18 mouse cellular contexts compared by ENCODE assay signal in genomic region chr10:84424374-84424773, GRCm38 (mm10). TPM values are rescaled to one million over a fixed set of nuclear protein-coding genes. Genes with fewer than 3 reads are reported as not detected.
DNase-seq lines count a peak whose midpoint lies in the region; ATAC-seq and TF ChIP-seq lines count a peak whose summit lies in the region.
"Had no signal": no experiment of that assay in that cellular context is flagged by ENCODE, and none has a peak within 500 bp of the region (broad histone marks: within the 10 kb centered on the region; RNA-seq: fewer than 3 reads in every experiment).

No protein-coding gene starts in this region.

- H3K9ac ChIP-seq in liver, embryonic 13.5 days, result no peak overlapping the region
- H3K9ac ChIP-seq: forebrain, postnatal 0 days; hindbrain, embryonic 15.5 days had no signal

- no peak for TF ChIP-seq POLR2A in kidney, adult 2 months (IDR thresholded peaks at IDR 0.05; ENCODE audit: low read depth, low read length)
- no peak for TF ChIP-seq POLR2A in bone marrow, adult 2 months (IDR thresholded peaks at IDR 0.05; ENCODE audit: borderline replicate concordance, control insufficient read depth, low read depth, low read length)

- peak; percentile 47 for ATAC-seq in liver, embryonic 13.5 days (ENCODE audit: low read depth)
- ATAC-seq: forebrain, postnatal 0 days; intestine, postnatal 0 days had no signal

- peak overlapping the region; percentile 51; the same call in 1 of the 2 replicates for H3K27ac ChIP-seq in gastrocnemius, adult 2 months
- peak overlapping the region; percentile 63 for H3K27ac ChIP-seq in kidney, adult 2 months (ENCODE audit: insufficient read depth, low read depth, low read length)
- 0 out of 2 replicates have a peak overlapping the region, but pooled peaks have one; percentile 1 for H3K27ac ChIP-seq in bone marrow, adult 2 months (ENCODE audit: control insufficient read depth, insufficient read depth, low read depth, low read length, poor library complexity)
- H3K27ac ChIP-seq in liver, embryonic 13.5 days, result no peak overlapping the region
- H3K27ac ChIP-seq: hindbrain, embryonic 15.5 days; macrophage had no signal

- H3K4me2 ChIP-seq in liver, embryonic 13.5 days, result no peak overlapping the region
- H3K4me2 ChIP-seq: hindbrain, embryonic 15.5 days had no signal

- H3K4me3 ChIP-seq in gastrocnemius, adult 2 months, result no peak overlapping the region
- H3K4me3 ChIP-seq in kidney, adult 2 months (ENCODE audit: insufficient read depth, low read depth, low read length), result no peak overlapping the region
- no peak overlapping the region for H3K4me3 ChIP-seq in bone marrow, adult 2 months (replicated peaks; ENCODE audit: control insufficient read depth, low read depth, low read length)
- H3K4me3 ChIP-seq in liver, embryonic 13.5 days (replicated peaks), result no peak overlapping the region
- H3K4me3 ChIP-seq: erythroblast, embryonic 14.5 days; hindbrain, embryonic 15.5 days had no signal

- no peaks in the 10 kb centered on the region for H3K36me3 ChIP-seq in kidney, adult 2 months (ENCODE audit: control insufficient read depth, insufficient read depth, low read length)
- no peaks in the 10 kb centered on the region for H3K36me3 ChIP-seq in liver, embryonic 13.5 days

- WGBS in kidney, adult 2 months, result 36% methylated on average over 7 of the region's 7 CpGs
- 59% methylated on average over 7 of the region's 7 CpGs for WGBS in bone marrow, adult 2 months
- 59% methylated on average over 7 of the region's 7 CpGs for WGBS in liver, embryonic 13.5 days (ENCODE audit: insufficient replicate concordance)

- TF ChIP-seq CTCF in gastrocnemius, adult 2 months (IDR thresholded peaks at IDR 0.05), result no peak
- no peak for TF ChIP-seq CTCF in kidney, adult 2 months (conservative IDR thresholded peaks at IDR 0.05; ENCODE audit: insufficient read depth, insufficient read length, low read depth, low read length)
- TF ChIP-seq CTCF in bone marrow, adult 2 months (IDR thresholded peaks at IDR 0.05; ENCODE audit: control insufficient read depth, insufficient read depth, low read length), result no peak

- no peaks in the 10 kb centered on the region for H3K27me3 ChIP-seq in kidney, adult 2 months (replicated peaks; ENCODE audit: control insufficient read depth, insufficient read depth, low read length)
- H3K27me3 ChIP-seq in liver, embryonic 13.5 days, result no peaks in the 10 kb centered on the region
- H3K27me3 ChIP-seq: hindbrain, embryonic 15.5 days had no signal

- intact Hi-C loops in gastrocnemius, adult 2 months (cut with DNase I), result no loop called here

- no peak for DNase-seq in gastrocnemius, adult 2 months
- DNase-seq in gastrocnemius, adult 8-10 months (ENCODE audit: low spot score in 2 of 2), result no peak
- DNase-seq in kidney, adult 2 months, result peak; percentile 69
- no peak for DNase-seq in kidney, adult 8-10 months
- DNase-seq in liver, embryonic 13.5 days, result no peak
- DNase-seq in urinary bladder, postnatal 25 days (ENCODE audit: low spot score), result no peak
- DNase-seq in ovary, postnatal 10 days (ENCODE audit: low spot score), result no peak
- DNase-seq: adrenal gland, postnatal 14 days; cerebellum, postnatal 14 days; forebrain, postnatal 0 days; gastrocnemius, postnatal 10 days; midbrain, embryonic 14.5 days; thymus, postnatal 4 days had no signal

- H3K9me3 ChIP-seq in liver, embryonic 13.5 days (replicated peaks), result no peaks in the 10 kb centered on the region
- H3K9me3 ChIP-seq: hindbrain, embryonic 15.5 days had no signal

- H3K4me1 ChIP-seq in kidney, adult 2 months (ENCODE audit: control insufficient read depth, insufficient read depth, low read length), result peaks cover 10% of the 10 kb centered on the region; the same call in 1 of the 2 replicates
- H3K4me1 ChIP-seq in bone marrow, adult 2 months (ENCODE audit: control insufficient read depth, insufficient read depth, low read length), result peaks cover 2% of the 10 kb centered on the region; the same call in 1 of the 2 replicates
- H3K4me1 ChIP-seq in liver, embryonic 13.5 days (replicated peaks), result 0 out of 2 replicates have a peak, but pooled peaks cover 4% of the 10 kb centered on the region

RNA-seq across cellular contexts. Expression of gene Nuak1, which starts 16.0 kb away (rescaled TPM):
- total RNA-seq in gastrocnemius, adult 2 months (2021), result 10 to 100 TPM; 21.4 to 31.0 TPM
- 10 to 100 TPM; 16.4 to 23.6 (median 17.2) TPM for total RNA-seq in gastrocnemius, adult 8-10 months (2022)
- polyA plus RNA-seq in kidney, adult 2 months (2012; rRNA removed), result 12.2 and 12.3 TPM in 2 replicates
- 2.1 and 4.0 TPM in 2 replicates for polyA plus RNA-seq in bone marrow, adult 2 months (2011; ENCODE audit: insufficient read depth, insufficient read length, low replicate concordance, missing spikeins)
- 0.12 TPM in 2 replicates for polyA plus RNA-seq in liver, embryonic 13.5 days (2015; fragmentation: Nextera tagmentation; extraction: Ambion mirVana)
